Mouse (Mus musculus) MEL (cell line): Measurements from ENCODE around the gene Olfr97. TPM values are rescaled to one million over a fixed set of nuclear protein-coding genes. Genes with fewer than 3 reads are reported as not detected.

ENCODE experiments used
- DNase-seq: peaks from one replicate; pipeline ENCODE4 v3.0.0; 2011; ENCODE audit warnings: low read depth, low spot score
- H3K27ac ChIP-seq: 2 replicates; pipeline ENCODE4 v1.5.1; 2012; ENCODE audit warnings: low read depth, mild to moderate bottlenecking, control low read depth, low read length, moderate library complexity; ENCODE audit not compliant: control insufficient read depth
- H3K27me3 ChIP-seq, 2 experiments: fragments of 150-350 bp in 1 of 2; sonication (generic) in 1 of 2; 2 replicates each; pipeline ENCODE4 v1.6.1; 2012; ENCODE audit warnings: low read length in 2 of 2, mild to moderate bottlenecking in 2 of 2, improper control_type of control experiment in 1 of 2, moderate library complexity in 1 of 2; ENCODE audit not compliant: insufficient read depth in 2 of 2, control insufficient read depth in 1 of 2
- H3K36me3 ChIP-seq, 2 experiments: 2 replicates each; pipeline ENCODE4 v1.6.1; 2012 to 2014; ENCODE audit warnings: low read length in 2 of 2, improper control_type of control experiment in 1 of 2, inconsistent platforms in 1 of 2, mild to moderate bottlenecking in 1 of 2; ENCODE audit not compliant: insufficient read depth in 2 of 2, control insufficient read depth in 1 of 2
- H3K4me1 ChIP-seq, 2 experiments: fragments of 150-350 bp in 1 of 2; sonication (generic) in 1 of 2; 2 replicates each; pipeline ENCODE4 v1.6.1; 2012; ENCODE audit warnings: low read length in 2 of 2, improper control_type of control experiment in 1 of 2, mild to moderate bottlenecking in 1 of 2; ENCODE audit not compliant: insufficient read depth in 2 of 2, control insufficient read depth in 1 of 2
- H3K4me3 ChIP-seq, 2 experiments: fragments of 150-350 bp in 1 of 2; sonication (generic) in 1 of 2; 2 replicates each; pipeline ENCODE4 v1.5.1; 2012; ENCODE audit warnings: low read depth in 2 of 2, low read length in 2 of 2, mild to moderate bottlenecking in 2 of 2, moderate library complexity in 2 of 2, control low read depth in 1 of 2, improper control_type of control experiment in 1 of 2; ENCODE audit not compliant: control insufficient read depth in 1 of 2, insufficient read depth in 1 of 2
- H3K79me2 ChIP-seq: 2 replicates; pipeline ENCODE4 v1.6.1; 2012; ENCODE audit warnings: mild to moderate bottlenecking, low read length, moderate library complexity; ENCODE audit not compliant: control insufficient read depth, poor library complexity, insufficient read depth
- H3K9ac ChIP-seq: 2 replicates; pipeline ENCODE4 v1.6.1; 2012; ENCODE audit warnings: low read depth, mild to moderate bottlenecking, control low read depth, low read length, moderate library complexity; ENCODE audit not compliant: control insufficient read depth, poor library complexity, severe bottlenecking
- H3K9me3 ChIP-seq: fragments of 150-350 bp; sonication (generic); replicated peaks from 2 replicates; pipeline ENCODE4 v1.6.1; 2012; ENCODE audit warnings: mild to moderate bottlenecking, low read length, improper control_type of control experiment, moderate library complexity; ENCODE audit not compliant: insufficient read depth
- EP300 ChIP-seq, 2 experiments: IDR thresholded peaks; 2 replicates each; pipeline ENCODE4 v1.6.1; 2011; ENCODE audit warnings: improper control_type of control experiment in 2 of 2, low read length in 2 of 2, low read depth in 1 of 2, mild to moderate bottlenecking in 1 of 2
- ETS1 ChIP-seq: IDR thresholded peaks from 2 replicates; pipeline ENCODE4 v1.6.1; 2012; ENCODE audit warnings: low read depth, mild to moderate bottlenecking, inconsistent platforms, low read length, improper control_type of control experiment, moderate library complexity
- HCFC1 ChIP-seq: IDR thresholded peaks from 2 replicates; pipeline ENCODE4 v1.6.1; 2012; ENCODE audit warnings: low read depth, mild to moderate bottlenecking, inconsistent platforms, low read length, improper control_type of control experiment, moderate library complexity
- KAT2A ChIP-seq: conservative IDR thresholded peaks from 2 replicates; pipeline ENCODE4 v1.6.1; 2012; ENCODE audit warnings: low read depth, low read length, improper control_type of control experiment, inconsistent platforms
- MAFK ChIP-seq: IDR thresholded peaks from 2 replicates; pipeline ENCODE4 v1.6.1; 2011; ENCODE audit warnings: low read depth, mild to moderate bottlenecking, low read length, improper control_type of control experiment, borderline replicate concordance
- MAX ChIP-seq: IDR thresholded peaks from 2 replicates; pipeline ENCODE4 v1.6.1; 2011; ENCODE audit warnings: low read length, improper control_type of control experiment
- MAZ ChIP-seq: IDR thresholded peaks from 2 replicates; pipeline ENCODE4 v1.6.1; 2012; ENCODE audit warnings: low read depth, mild to moderate bottlenecking, inconsistent platforms, low read length, improper control_type of control experiment
- MEF2A ChIP-seq: IDR thresholded peaks from 2 replicates; pipeline ENCODE4 v1.6.1; 2014; ENCODE audit warnings: low read depth, mild to moderate bottlenecking, inconsistent platforms, low read length, improper control_type of control experiment; ENCODE audit not compliant: poor library complexity, insufficient replicate concordance, severe bottlenecking; ENCODE audit errors: extremely low read depth
- MXI1 ChIP-seq: IDR thresholded peaks from 2 replicates; pipeline ENCODE4 v1.6.1; 2011; ENCODE audit warnings: mild to moderate bottlenecking, low read depth, low read length, improper control_type of control experiment
- MYB ChIP-seq: IDR thresholded peaks from 2 replicates; pipeline ENCODE4 v1.6.1; 2011; ENCODE audit warnings: mild to moderate bottlenecking, low read depth, low read length, improper control_type of control experiment
- MYC ChIP-seq: IDR thresholded peaks from 2 replicates; pipeline ENCODE4 v1.6.1; 2011; ENCODE audit warnings: low read depth, mild to moderate bottlenecking, low read length, improper control_type of control experiment, moderate library complexity
- NELFE ChIP-seq: IDR thresholded peaks from 2 replicates; pipeline ENCODE4 v1.6.1; 2011; ENCODE audit warnings: low read depth, low read length, improper control_type of control experiment
- NRF1 ChIP-seq: IDR thresholded peaks from 2 replicates; pipeline ENCODE4 v1.6.1; 2014; ENCODE audit warnings: low read depth, mild to moderate bottlenecking, inconsistent platforms, low read length, improper control_type of control experiment, moderate library complexity; ENCODE audit not compliant: poor library complexity, insufficient read depth, severe bottlenecking
- SIN3A ChIP-seq: IDR thresholded peaks from 2 replicates; pipeline ENCODE4 v1.6.1; 2012; ENCODE audit warnings: low read length, improper control_type of control experiment, inconsistent platforms
- TAL1 ChIP-seq: IDR thresholded peaks from 2 replicates; pipeline ENCODE4 v1.6.1; 2012; ENCODE audit warnings: mild to moderate bottlenecking, inconsistent platforms, low read length, moderate library complexity, mixed read lengths
- USF1 ChIP-seq: IDR thresholded peaks from 2 replicates; pipeline ENCODE4 v1.6.1; 2014; ENCODE audit warnings: low read depth, mild to moderate bottlenecking, inconsistent platforms, low read length, improper control_type of control experiment, moderate library complexity
- USF2 ChIP-seq, 2 experiments: IDR thresholded peaks; 2 replicates each; pipeline ENCODE4 v1.6.1; 2011 to 2012; ENCODE audit warnings: improper control_type of control experiment in 2 of 2, low read length in 2 of 2, borderline replicate concordance in 1 of 2, inconsistent platforms in 1 of 2, low read depth in 1 of 2, mild to moderate bottlenecking in 1 of 2; ENCODE audit not compliant: insufficient read depth in 1 of 2
- polyA plus RNA-seq, 2 experiments: library from polyadenylated mRNA; stranded (reverse) in 1 of 2; unstranded in 1 of 2; fragments of >175 nt in 1 of 2; fragments of >200 nt in 1 of 2; gene quantifications; 2 replicates each; pipeline versions ENCODE4 v1.2.1 to v1.2.4; 2012; ENCODE audit warnings: low replicate concordance in 2 of 2, low read depth in 1 of 2; ENCODE audit not compliant: insufficient read length in 2 of 2, insufficient read depth in 1 of 2, missing spikeins in 1 of 2
- total RNA-seq: library from RNA; depleted of rRNA; stranded (reverse); fragments of 300-350 nt; gene quantifications from 2 replicates; pipeline ENCODE4 v1.2.3, GENCODE M21; 2012

Olfr97 gene
- total and polyA plus RNA-seq, 3 experiments: not detected

- Histone ChIP-seq H3K36me3 (no peaks in the 10 kb centered on the region), H3K9me3 (no peaks in the 10 kb centered on the region), H3K4me1 (peaks cover 0 to 2% of the 10 kb centered on the region in 2 experiments; a peak in 1 of 4 replicates), H3K27me3 (no peaks in the 10 kb centered on the region), H3K4me3 (no peak overlapping the region), H3K27ac (no peak overlapping the region)
- no peak for DNase-seq
- TF ChIP-seq MYC: no peak
- TF ChIP-seq SIN3A: no peak
- no peak for TF ChIP-seq TAL1
- TF ChIP-seq MAX: no peak
- no peak for TF ChIP-seq MXI1
- TF ChIP-seq MAZ: no peak
- no peak for TF ChIP-seq EP300 (IDR thresholded peaks at IDR 0.05; ENCODE audit: low read depth in 1 of 2, low read length in 2 of 2)
- no peak for TF ChIP-seq MAFK
- no peak for TF ChIP-seq MYB
- TF ChIP-seq NRF1: no peak
- TF ChIP-seq HCFC1: no peak
- TF ChIP-seq, all 39 proteins: peak for 0
- Histone ChIP-seq H3K79me2 (no peaks in the 10 kb centered on the region), H3K9ac (no peak overlapping the region)
Measured at GRCm38 (mm10) chr17:37280331-37280730, 43.2 kb upstream of the Olfr97 start.

GRCm38 (mm10) chr17:37276573-37276972 lies 39.4 kb upstream of the Olfr97 start:
- H3K4me1 ChIP-seq: peaks cover 0 to 2% of the 10 kb centered on the region in 2 experiments; a peak in 1 of 4 replicates

More at GRCm38 (mm10) chr17:37276573-37276972, 39.4 kb upstream of the Olfr97 start:
- Histone ChIP-seq H3K9ac (no peak overlapping the region), H3K36me3 (no peaks in the 10 kb centered on the region), H3K27ac (no peak overlapping the region), H3K9me3 (no peaks in the 10 kb centered on the region), H3K79me2 (no peaks in the 10 kb centered on the region), H3K27me3 (no peaks in the 10 kb centered on the region)
- no peak for DNase-seq
- TF ChIP-seq NELFE (no peak), NRF1 (no peak), USF2 (IDR thresholded peaks at IDR 0.05; ENCODE audit: borderline replicate concordance in 1 of 2, insufficient read depth in 1 of 2, low read depth in 1 of 2, low read length in 2 of 2) (no peak), MEF2A (no peak), MYC (no peak), SIN3A (no peak), USF1 (no peak), KAT2A (no peak), ETS1 (no peak)
- TF ChIP-seq, all 39 proteins: peak for 0
- H3K4me3 ChIP-seq: no peak overlapping the region
